Mouse (Mus musculus) mesoderm, embryonic 11.5 days (tissue): ENCODE results near the gene Farsa.
"Not testable (repeated sequence)": the region's sequence is repeated elsewhere in the genome, so short reads cannot be mapped to it uniquely, and the experiment has no call there.

Source experiments
- DNase-seq: peaks from one replicate; pipeline ENCODE4 v3.0.0-alpha.2; 2012; ENCODE audit warnings: low read depth, low spot score

The Farsa gene

GRCm38 (mm10) chr8:84873016-84873415 is 16.2 kb downstream of the Farsa start:
- DNase-seq: no peak

DNA sequence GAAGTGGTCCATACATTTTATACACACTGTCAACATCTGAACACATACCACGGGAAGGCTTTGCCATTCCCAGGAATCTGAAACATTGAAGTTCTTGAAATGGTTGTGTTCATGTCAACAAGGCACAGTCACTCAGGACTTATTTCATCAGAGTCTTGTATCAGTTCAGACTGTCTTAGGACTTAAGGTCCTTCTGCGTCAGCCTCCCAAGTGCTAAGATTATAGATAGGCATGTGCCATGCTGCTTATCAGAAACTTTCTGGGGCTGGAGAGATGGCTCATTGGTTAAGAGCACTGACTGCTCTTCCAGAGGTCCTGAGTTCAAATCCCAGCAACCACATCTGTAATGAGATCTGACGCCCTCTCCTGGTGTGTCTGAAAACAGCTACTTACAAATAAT is 17.6 kb downstream of the Farsa start:
- DNase-seq: no peak

DNA sequence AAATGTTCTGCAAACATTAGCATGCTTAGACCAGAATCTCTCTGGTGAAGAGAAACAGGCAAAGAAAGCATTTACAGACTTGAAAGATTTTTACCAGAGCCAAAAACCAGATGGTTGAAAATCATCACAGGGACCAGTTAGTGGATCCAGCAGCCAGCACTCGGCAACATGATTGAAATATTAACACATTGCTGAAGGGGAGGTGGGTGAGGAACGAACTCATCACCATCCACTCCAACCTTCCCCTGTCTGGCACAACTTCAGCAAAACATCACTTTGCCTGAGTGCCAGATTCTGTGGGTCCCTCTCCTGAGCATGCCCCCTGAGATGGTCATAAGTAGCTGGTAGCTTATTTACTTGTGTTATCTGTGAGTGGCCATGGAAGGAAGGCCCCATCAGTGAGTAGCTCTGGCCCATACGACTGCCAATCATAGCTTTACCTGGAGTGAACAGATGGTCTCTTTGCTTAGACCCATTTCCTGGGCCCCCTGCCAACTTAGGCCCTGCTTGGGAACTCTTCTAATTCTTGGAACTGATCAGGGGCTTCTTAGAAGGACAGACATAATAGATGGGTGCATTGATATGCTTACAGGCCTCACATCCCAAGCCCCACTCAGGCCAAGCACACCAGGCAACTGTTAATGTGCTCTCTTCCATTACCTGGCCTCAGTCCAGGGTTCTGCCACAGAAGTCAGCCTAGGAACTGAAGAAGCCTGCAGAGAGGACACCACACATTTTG is 20.7 kb downstream of the Farsa start:
- DNase-seq: no peak

DNA sequence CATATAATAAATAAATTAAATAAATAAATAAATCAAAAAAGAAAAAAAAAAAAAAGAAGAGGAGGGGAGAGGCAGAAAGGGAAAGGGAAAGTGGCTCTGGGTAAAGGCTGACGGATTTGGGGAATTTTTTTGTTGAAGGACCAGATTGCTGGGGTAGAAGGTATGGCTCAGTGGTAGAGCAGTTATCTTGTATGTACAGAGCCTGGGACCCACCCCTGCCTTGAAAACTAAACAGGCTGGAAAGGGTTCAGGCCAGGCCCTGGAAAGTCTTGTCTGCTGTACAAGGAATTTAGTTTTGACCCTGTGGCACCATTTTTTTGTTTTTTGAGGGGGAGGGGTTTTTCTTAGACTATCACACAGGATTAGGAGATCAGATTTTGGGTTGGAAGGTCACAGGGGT is 22.1 kb downstream of the Farsa start:
- DNase-seq: no peak

GRCm38 (mm10) chr8:84884728-84885127 is 27.9 kb downstream of the Farsa start:
- no peak for DNase-seq

DNA sequence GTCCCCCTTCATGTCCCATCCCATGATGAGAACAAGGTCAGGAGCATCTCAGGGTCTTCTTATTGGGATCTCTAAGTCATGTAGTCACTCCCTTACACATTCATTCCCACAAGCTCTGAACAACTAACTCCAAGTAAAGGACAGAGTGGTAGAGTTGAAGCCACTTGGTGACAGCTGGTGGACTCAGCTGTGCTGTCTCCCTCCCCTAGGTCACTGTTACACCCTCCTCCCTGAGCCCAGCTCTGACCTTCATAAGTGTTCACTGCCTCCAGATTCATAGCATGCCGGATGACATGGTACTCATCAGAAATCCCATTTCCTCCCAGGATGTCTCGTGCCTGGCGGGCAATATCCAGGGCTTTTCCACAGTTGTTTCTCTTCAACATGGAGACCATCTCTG is 31.5 kb downstream of the Farsa start:
- DNase-seq: no peak

GRCm38 (mm10) chr8:84889141-84889540 is 32.4 kb downstream of the Farsa start:
- DNase-seq: no peak

DNA sequence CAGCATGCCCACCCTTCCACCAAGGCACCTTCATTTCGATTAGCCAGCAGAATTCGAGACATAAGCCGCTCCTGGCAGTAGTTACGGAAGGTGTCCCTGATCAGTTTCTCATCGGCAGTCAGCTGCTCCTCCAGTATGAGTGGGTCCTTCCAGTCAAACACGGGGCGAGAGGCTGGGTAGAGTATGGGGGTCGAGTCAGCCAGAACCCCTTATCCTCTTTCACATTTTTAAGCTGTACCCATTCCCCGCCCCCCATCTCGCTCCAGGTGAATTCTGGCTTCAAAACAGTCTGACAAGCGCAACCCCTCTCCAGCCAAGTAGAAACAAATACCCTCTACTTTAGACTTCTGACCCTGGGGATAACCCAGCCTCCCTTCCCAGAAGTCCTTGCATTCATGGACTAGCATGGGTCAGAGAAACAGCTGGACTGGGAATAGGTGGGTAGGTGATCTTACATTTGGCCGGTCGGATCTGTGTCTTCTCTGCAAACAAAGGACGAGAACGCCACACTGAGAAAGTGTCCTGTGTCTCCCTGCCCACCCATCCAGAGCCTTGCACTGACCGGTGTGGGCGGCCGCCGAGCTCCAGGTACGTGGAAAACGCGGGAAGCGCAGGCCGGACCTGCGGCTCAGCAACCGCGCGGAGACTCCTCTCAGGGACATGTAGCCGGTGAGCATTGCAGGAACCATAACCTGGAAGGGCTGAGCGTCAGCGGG is 36.4 kb downstream of the Farsa start:
- no peak for DNase-seq

GRCm38 (mm10) chr8:84893709-84894134 is 36.9 kb downstream of the Farsa start, which contains the start of gene Gcdh:
Gcdh (minus strand) TSS chr8:84893921.
- peak; percentile 92 for DNase-seq

DNA sequence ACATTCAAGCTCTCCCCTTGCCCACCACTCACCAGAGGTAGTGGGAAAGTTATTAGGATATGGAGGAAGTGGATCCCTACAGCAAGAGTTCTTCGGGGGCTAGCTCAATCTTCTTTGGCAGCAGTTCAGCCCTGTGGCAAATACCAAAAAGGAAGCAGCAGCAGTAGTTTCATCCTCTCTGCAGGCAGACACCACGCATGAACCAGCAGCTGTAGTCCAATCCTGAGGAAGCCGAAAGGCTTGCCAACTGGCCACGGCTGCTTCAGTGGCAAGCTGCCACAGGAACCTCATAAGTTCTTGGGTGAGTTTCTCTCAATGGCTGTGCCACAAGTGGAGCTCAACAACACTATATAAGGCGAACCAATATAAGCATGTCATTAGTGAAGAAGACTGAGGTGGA is 39.2 kb downstream of the Farsa start:
- no peak for DNase-seq

GRCm38 (mm10) chr8:84901071-84901470 is 44.3 kb downstream of the Farsa start:
- DNase-seq: no peak

DNA sequence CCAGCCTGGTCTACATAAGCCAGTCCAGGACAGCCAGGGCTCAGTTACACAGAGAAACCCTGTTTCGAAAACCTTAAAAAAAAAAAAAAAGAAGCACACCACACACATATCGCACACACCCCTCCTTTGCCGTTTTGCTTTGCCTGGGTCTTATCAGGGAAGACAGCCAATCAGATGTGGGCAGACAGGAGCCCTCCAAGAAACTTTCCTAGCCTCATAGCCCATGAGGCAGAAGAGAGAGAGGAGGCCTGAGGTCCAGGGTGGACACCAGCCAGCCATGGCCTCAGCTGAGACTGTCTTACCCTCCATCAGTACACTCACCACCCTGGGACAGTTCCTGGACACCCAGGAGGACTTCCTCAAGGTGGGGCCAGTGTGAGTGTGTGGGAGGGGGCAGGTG is 45.0 kb downstream of the Farsa start, which contains the start of gene Klf1:
Gene Klf1 (plus strand): TSS at position 177 of the 400 bp plus-strand sequence.
- DNase-seq: no peak

DNA sequence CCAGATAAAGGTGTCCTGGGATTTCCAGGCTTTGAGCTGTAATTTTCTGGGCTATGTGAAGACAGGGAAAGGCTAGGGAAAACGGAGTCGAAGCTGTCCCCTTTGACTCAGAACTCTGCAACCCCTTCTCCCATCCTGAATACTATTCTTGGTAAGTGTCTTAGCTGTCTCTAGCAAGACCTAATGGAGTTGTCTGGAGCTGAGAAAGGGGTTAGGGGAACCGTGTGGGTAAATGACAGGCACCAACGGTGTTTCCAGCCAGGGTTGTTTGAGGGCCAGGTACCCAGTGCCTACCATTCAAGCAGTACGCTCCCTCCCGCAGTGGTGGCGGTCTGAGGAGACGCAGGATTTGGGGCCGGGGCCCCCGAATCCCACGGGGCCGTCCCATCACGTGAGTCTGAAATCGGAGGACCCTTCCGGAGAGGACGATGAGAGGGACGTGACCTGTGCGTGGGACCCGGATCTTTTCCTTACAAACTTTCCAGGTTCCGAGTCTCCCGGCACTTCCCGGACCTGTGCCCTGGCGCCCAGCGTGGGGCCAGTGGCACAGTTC is 45.7 kb downstream of the Farsa start:
- DNase-seq: no peak

DNA sequence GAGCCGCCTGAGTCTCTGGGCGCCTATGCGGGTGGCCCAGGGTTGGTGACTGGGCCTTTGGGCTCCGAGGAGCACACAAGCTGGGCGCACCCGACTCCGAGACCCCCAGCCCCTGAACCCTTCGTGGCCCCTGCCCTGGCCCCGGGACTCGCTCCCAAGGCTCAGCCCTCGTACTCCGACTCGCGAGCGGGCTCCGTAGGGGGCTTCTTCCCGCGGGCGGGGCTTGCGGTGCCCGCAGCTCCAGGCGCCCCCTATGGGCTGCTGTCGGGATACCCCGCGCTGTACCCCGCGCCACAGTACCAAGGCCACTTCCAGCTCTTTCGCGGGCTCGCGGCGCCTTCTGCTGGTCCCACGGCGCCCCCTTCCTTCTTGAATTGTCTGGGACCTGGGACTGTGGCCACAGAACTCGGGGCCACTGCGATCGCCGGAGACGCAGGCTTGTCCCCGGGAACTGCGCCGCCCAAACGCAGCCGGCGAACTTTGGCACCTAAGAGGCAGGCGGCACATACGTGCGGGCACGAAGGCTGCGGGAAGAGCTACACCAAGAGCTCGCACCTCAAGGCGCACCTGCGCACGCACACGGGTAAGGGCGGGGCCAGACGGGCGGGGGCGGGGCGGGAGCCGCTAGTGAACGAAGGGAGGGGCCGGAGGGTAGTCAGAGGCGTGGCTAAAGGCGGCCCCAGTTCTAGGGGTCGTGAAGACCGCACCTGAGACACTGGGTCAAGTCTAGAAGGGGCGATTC is 46.3 kb downstream of the Farsa start:
- peak; percentile 90 for DNase-seq

DNA sequence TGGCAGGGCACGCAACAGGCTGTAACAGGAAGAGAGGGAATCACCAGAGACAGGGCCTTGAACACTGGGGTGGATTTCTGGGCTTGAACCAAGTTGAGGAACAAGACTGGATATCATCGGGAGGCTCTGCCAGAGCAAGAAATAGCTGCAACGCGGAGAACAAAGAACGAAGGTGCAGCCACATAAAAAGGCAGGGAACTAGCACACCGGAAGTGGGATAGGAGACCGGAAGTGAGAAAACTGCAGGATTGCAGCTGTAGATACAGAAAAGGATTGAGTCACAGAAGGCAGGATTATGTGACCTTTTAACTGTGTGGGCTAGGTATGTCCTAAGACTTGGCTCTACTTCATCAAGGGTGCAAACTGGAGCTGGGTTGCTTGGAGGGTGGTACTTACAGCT is 47.6 kb downstream of the Farsa start:
- DNase-seq: no peak

DNA sequence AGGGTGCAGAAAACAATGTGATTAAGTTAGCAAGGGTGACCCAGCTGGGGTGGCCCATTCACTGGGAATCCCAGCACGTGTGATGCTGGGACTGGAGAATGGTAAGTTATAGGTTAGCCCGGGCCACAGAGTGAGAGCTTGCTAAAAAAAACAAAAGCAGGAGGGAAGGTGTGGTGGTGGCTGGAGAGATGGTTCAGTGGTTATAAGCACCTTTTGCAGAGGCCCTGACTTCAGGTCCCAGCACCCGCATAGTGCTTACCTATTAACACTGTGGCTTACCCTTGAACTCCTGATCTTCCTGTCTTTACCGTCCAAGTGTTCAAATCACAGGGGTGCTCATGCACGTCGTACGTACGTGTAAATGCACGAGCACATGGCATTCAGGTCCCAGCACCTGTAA is 50.2 kb downstream of the Farsa start:
- no peak for DNase-seq

DNA sequence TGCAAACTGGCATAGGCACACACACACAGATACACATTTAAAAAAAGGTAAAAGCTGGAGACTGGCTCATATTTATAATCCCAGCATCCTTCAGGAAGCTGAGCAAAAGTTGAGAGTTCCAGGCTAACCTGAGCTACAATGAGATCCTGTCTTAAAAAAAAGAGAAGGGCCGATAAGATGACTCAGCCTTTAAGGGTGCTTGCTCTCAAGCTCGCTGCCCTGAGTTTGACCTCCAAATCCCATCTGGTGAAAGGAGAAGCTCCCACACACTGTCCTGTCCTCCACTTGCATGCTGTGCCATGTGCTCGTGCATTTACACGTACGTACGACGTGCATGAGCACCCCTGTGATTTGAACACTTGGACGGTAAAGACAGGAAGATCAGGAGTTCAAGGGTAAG is 50.7 kb downstream of the Farsa start:
- no peak for DNase-seq

DNA sequence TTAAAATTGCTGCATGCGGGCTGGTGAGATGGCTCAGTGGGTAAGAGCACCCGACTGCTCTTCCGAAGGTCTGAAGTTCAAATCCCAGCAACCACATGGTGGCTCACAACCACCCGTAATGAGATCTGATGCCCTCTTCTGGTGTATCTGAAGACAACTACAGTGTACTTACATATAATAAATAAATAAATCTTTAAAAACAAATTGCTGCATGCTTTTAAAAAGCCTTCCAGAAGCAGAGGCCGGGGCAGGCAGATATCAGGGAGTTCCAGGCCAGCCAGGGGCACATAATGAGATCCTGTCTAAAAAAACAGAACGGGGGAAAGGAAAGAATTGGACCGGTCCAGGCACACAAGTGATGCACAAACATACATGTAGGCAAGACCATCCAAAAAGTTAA is 51.2 kb downstream of the Farsa start:
- DNase-seq: not testable (repeated sequence)

- peak; percentile 97 for DNase-seq
These were observed 51.8 kb downstream of the Farsa start, which contains the start of gene Dnase2a for GRCm38 (mm10) chr8:84908421-84909161. Dnase2a (plus strand) TSS chr8:84908560.

GRCm38 (mm10) chr8:84909162-84909767 is 52.5 kb downstream of the Farsa start:
- no peak for DNase-seq

DNA sequence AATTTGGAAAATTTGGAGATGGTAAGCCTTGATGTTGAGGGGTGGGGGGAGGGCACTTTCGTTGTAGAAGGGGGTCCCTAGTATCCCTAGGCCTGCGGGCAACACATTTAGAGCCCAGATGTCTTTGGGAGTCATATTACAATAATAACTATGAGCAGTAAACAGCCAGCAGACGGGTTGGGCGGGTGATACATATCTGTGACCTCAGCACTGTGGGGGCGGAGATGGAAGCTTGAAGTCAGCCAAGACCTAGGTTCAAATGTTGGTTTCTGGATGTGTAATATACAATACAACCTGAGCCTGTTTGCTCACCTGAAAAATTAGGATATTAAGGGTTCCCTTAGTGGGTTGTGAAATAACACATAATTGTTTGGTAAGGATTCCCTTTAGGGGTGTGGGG is 53.2 kb downstream of the Farsa start:
- no peak for DNase-seq
